Mouse (Mus musculus) left cerebral cortex, adult 18-20 months (tissue): Measurements from ENCODE around the gene Kif16b. TPM values are rescaled to one million over a fixed set of nuclear protein-coding genes. Genes with fewer than 3 reads are reported as not detected.
"Not testable (repeated sequence)": the region's sequence is repeated elsewhere in the genome, so short reads cannot be mapped to it uniquely, and the experiment has no call there.

Experiments
- DNase-seq, 2 experiments: peaks; one replicate each; pipeline ENCODE4 v3.0.0; 2021 to 2022; ENCODE audit warnings: low spot score in 2 of 2, mixed read lengths in 1 of 2
- total RNA-seq, 2 experiments: library from RNA; stranded (reverse); gene quantifications; 2 replicates each; pipeline ENCODE4 v1.2.3; 2021

Kif16b gene
- total RNA-seq, 2 experiments from 2014 or later: 15.0 to 18.1 TPM

DNA sequence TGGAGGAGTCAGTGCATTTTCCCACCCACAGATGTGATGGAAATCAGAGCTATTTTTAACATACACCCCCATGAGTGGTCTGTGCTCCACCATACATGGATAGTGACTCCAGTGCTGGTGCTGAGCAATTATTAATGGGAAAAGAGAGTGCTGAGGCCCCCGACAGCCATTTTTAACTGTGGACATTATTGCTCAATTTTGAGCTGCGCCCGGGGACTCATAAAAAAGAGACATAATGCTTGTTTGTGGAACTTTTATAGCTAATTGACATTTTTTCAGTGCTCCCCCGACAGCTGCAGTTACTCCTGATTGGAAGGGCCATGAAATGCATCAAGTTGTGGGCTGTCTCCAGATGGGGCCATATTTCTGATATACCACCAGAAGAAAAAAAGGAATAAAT lies 302.1 kb downstream of the Kif16b start:
- DNase-seq: no peak

DNA sequence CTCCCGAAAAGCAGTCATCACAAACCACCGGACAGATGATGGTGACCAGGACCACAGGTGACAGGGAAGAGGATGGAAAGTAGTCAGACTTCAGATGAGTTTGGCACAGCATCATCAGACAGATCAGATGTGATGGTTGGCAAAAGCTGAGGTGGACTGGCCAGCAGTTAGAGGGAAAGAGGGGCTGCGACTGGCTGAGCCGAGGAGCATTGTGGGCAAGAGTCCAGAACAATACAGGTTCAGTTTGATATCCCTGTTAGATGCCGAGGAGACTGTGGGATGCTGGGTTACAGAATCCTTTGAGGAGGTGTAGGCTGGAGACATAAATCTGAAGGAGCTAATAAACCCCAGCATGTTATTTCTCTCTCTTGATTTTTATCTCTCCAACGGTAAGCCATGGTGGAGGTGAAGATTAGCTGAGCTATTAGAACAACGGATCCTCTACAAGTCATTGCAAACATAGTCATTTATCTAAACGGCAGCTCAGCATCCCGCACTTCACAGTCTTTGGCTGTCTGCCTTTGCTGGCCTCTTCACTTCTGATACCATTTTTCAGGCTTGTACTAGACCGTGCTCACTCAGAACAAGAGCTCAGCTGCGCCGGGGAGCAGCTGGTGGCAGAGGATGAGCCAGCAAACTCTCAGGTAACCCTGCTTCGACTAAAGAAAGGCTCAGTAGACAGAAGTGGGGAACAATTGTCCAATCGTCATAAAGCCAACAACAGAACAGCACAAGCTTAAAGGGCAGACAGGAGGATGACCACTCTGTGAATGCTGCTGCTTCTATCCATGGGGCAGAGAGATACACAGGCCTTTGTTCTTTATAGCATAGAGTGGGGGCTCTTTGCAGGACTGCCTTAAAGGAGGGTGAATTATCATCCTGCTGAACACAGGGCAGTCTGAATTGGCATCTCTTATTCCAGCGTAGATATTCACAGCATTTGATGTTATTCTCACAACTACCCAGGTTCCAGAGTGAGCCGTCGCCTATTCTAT lies 304.9 kb downstream of the Kif16b start:
- no peak for DNase-seq

DNA sequence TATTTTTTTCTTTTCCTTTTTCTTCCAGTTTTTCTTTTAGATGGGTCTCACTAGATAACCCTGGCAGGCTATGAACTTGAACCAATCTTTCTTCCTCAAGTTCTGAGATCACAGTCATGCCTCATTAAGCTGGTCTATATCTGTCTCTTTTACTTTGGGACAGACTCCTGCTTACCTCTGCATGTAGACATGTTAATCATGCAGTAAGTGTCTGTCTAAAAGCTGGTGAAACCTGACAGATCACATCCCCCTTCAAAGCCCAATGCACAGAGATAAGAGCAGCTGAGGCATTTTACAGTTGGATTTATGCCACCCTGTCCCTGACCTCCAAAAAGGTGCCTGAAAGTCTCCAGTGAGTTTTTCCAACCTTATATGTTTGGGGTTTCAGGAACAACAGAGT lies 310.4 kb downstream of the Kif16b start:
- no peak for DNase-seq

DNA sequence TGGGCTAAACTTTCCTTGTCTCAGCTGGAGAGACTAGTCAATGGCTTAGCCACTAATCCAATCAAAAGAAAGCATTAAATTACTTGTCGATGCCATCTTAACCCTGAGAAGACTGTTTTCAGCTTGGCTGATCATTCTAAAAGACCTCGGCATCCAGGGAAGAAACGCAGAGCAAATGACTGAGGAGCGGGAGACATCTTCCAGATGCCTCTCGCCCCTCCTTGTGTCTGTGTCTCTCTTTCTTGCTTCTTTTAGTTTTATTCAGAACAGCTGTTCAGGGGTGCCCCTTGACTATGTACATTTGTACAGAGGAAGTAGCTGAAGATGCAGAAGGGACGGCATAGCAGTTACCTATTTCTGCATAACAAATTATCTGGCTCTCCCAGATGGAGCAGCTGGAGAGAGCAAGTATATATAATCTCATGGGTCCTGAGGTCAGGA lies 311.0 kb downstream of the Kif16b start:
- no peak for DNase-seq

DNA sequence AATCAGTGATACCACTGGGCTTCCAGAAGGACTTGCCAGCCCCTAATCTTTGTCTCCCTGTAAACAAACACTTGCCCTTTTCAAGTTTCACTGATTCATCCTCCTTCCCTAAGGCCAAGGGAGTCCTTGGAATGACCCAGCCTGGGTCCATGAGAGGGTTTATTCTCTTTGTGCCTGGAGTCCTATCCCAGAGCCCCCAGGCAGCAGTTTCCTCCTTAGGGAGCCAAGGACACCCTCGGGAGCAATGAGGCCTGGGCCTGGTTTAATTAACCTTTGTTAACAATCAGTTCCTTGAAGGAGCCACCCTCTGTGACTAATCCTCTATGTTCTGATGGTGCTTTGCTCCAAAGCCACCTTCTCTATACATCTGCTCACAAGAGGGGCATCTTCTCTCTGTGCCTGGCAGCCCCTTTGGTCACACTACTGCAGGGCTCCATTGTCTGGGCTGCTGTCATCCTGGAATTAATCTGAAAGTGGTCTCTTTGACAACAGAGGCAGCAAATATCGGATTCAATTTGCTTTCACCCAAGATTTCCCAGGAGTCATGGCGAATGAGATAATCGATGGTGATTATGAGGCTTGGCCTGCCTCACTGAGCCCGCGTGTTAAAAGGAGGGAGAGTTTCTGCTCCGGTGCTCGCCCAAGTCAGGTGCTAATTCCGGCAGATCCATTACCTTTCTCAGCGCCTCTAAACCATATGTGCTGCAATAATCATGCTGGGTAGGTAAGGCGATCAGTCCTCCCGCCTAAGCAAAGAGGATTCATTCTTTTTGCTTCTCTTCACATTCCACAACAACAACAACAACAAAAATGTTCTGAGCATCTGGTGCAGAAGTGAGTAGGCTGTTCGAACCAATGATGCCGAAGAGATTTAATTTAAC lies 311.7 kb downstream of the Kif16b start:
- no peak for DNase-seq

DNA sequence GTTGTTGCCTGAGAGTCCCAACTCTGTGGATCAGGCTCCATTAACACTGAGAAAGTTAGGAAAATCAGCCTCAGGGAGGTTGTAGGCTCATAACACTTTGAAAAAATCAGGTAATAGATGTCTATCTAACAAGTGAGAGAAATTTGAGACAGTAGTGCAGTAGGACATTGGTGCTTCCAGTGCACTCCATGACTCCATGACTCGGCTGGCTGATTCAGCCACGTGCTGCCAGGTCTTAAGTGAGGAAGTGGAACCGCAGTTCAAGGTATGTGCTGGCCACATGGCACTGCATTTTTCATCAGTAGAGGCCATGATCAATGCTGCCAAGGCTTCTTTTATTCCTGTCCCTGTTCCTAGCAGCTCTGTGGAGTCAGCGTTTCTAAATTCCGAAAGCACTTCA lies 315.5 kb downstream of the Kif16b start:
- no peak for DNase-seq

DNA sequence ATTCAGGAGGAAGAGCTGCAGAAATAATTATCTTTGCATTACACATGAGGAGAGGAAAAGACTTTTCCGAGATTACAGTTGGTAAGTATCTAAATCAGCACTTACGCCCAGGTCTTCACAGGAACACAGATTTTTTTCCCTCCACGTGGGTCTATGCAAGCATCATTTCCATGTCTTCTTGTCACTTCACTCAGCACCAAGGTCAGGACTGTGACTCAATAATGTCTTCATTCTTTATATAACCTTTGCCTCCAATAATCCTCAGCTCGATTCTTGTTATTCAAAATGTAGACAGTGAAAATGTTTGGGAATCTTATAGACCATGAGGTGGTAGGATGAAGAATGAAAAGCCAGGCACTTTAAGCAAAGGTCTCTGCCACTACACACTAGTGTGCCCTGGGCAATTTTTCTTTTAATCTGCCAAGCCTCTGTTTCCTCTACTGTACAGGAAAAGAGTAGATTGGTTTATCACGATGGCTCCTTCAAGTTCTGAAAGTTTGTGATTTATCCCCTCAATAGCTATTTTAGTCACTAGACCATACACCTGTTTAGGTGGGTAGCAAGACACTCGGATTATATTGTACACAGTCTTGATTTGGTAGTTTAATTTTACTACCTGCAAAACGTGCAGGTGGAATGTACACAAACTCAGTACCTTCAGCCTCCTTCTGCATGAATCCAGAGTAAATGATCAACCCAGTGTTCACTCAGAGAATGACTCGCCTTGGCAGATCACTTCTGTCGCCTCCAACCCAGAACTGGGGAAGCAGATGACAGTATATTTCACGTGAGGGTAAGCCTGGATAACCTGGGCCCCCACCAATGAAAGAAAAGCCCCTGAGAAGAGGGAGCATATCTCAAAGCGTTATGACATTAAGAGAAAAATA lies 316.2 kb downstream of the Kif16b start:
- DNase-seq: no peak

DNA sequence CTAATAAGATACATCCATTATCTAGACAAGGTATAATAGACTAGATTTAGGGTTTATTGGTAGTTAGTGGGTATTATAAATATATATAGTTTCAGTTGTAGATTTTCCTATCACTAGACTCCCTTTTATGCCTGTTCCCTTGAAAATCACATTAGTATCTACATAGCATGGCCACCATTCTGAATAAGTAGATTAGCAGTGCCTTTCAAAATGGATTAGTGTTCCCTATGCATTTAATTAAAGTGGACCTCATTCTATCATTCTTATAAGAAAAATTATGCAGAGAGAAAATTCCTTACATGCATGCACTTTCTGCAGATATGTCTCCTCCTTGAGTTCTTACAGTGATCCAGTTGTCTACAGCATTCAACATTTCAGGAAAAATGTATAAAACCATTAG lies 320.9 kb downstream of the Kif16b start:
- DNase-seq: no peak

DNA sequence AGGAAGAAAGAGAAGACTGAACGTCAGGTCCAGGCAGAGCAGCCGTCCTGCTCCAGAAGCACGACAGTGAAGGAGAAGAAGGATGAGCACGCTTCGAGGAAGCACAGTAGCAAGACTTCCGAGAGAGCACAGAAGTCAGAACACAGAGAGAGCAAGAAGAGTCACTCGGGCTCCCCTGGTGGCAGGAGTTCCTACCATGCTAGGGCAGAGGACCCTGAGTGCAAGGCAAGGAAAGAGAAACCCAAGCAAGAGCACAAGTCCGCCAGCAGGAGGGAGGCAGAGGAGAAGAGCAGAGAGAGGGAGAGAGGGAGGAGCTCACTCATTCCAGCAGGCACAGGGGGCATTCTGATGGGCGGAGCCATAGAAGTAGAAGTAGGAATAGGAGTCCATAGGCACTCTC lies 323.9 kb downstream of the Kif16b start:
- not testable (repeated sequence) for DNase-seq

DNA sequence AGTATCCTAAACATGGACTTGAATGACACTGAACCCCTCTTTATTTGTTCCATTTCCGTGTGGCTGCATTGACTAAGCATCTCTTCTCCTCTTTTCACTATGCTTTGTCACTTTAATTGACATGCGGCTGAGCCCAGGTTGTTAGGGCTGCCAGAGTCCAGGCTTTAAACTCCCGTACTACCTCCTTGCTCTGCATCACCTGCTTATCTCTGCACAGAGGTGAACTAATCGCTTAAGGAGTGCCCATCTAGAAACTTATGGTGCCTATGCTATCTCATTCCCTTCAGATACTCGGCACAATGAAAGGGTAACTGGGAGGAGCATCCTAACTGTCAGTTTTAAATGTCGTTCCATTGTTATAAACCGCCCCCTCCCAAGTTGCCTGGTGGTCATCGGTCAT lies 331.6 kb downstream of the Kif16b start:
- DNase-seq: no peak

Other genes starting within 250 kb of the Kif16b start
- 10 to 100 TPM; 33.3 to 35.8 TPM for gene Snrpb2, start 161.5 kb upstream of the Kif16b start, total RNA-seq
- not detected for gene Otor, start 176.9 kb upstream of the Kif16b start, total RNA-seq